9 mouse cellular contexts compared by ENCODE assay signal in the genomic region with DNA sequence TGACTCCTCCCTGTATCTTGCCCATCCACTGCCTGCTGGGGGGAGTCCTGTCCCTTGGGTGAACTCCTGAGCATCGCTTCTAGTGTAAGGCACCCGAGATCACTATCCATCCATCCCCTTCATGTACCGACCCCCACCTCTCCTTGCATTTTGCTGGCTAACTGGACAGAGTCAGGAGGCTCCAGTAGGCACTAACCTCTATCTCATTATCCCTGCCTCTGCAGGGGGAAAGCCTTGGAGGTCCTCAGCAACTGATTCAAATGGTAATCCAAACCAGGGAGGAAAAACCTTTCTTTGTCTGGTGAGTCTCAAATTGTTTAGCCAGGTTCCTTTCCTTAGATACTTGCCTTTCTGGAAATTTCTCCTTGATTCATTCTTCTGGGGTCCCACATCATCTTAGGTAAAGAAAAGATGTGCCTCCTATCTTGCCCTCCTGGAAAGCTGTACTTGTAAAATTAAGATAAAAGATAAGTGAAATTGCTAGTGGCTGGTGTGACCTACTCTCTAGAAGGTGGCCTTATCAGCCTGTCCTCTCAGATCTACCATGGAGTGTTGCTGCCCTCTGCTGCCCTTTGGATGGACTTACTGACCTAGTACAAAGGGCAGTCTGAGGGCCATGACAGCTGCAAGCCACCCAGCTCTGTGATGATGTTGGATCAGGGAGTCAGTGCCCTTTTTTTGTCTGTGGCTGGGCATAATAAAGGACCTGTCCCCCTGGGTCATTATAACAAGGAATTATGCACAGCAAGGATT. TPM values are rescaled to one million over a fixed set of nuclear protein-coding genes. Genes with fewer than 3 reads are reported as not detected.
A peak's percentile ranks its signal among the peaks of the same experiment; 100 is the strongest.
DNase-seq lines count a peak whose midpoint lies in the region; ATAC-seq and TF ChIP-seq lines count a peak whose summit lies in the region.
"Had no signal": no experiment of that assay in that cellular context is flagged by ENCODE, and none has a peak within 500 bp of the region (broad histone marks: within the 10 kb centered on the region; RNA-seq: fewer than 3 reads in every experiment).

No protein-coding gene starts in this region.

- DNase-seq in A20 (ENCODE audit: low read depth, low spot score) = peak; percentile 81
- DNase-seq in T-cell, adult 2 months (ENCODE audit: low spot score) = peak; percentile 71
- peak; percentile 86 to 88 for DNase-seq in cerebellum, postnatal 36 days
- peak; percentile 76 for DNase-seq in heart, adult 8-10 months (ENCODE audit: low spot score)
- DNase-seq in kidney, postnatal 36 days = peak; percentile 79 to 86
- peak; percentile 35 to 56 (median 46) for DNase-seq in liver, embryonic 14.5 days (ENCODE audit: low read depth in 3 of 3, low spot score in 3 of 3)
- peak; percentile 49 to 61 for DNase-seq in thymus, postnatal 10 days (ENCODE audit: low spot score in 2 of 2)

- 46% methylated on average over 3 of the region's 3 CpGs for WGBS in liver, embryonic 14.5 days (ENCODE audit: insufficient replicate concordance)

- no peaks in the 10 kb centered on the region for H3K36me3 ChIP-seq in liver, embryonic 14.5 days (replicated peaks; ENCODE audit: control insufficient read depth, insufficient read depth, low read depth)
- H3K36me3 ChIP-seq: heart, embryonic 15.5 days had no signal

- no peaks in the 10 kb centered on the region; a peak in 1 of 4 replicates for H3K4me1 ChIP-seq in liver, embryonic 14.5 days (replicated peaks; ENCODE audit: control insufficient read depth in 2 of 2, insufficient read depth in 2 of 2, low read length in 1 of 2)
- H3K4me1 ChIP-seq: heart, embryonic 15.5 days had no signal

- no peak for ATAC-seq in liver, embryonic 14.5 days (ENCODE audit: insufficient read depth)
- peak; percentile 80; the same call in 1 of the 2 replicates for ATAC-seq in neutrophil, adult 5-6 weeks (ENCODE audit: extremely low read depth, insufficient number of reproducible peaks, low FRiP score, poor library complexity, severe bottlenecking)

- no peak overlapping the region for H3K27ac ChIP-seq in liver, embryonic 14.5 days
- H3K27ac ChIP-seq: heart, embryonic 15.5 days had no signal

- no peak overlapping the region for H3K9ac ChIP-seq in liver, embryonic 14.5 days (replicated peaks)
- H3K9ac ChIP-seq: heart, embryonic 15.5 days had no signal

- TF ChIP-seq EP300 in liver, embryonic 14.5 days (IDR thresholded peaks at IDR 0.05; ENCODE audit: low read depth) = no peak

- no peak overlapping the region for H3K4me2 ChIP-seq in liver, embryonic 14.5 days (ENCODE audit: low read depth)
- H3K4me2 ChIP-seq: heart, embryonic 15.5 days had no signal

- TF ChIP-seq CTCF in liver, embryonic 14.5 days (IDR thresholded peaks at IDR 0.05; ENCODE audit: low read depth) = peak; percentile 75

- H3K4me3 ChIP-seq in liver, embryonic 14.5 days (ENCODE audit: insufficient read depth in 1 of 2, low read depth in 2 of 2, low read length in 2 of 2) = no peak overlapping the region
- H3K4me3 ChIP-seq: heart, embryonic 15.5 days had no signal

- H3K27me3 ChIP-seq in liver, embryonic 14.5 days (ENCODE audit: control insufficient read depth, insufficient read depth, low read length) = no peaks in the 10 kb centered on the region

- no peaks in the 10 kb centered on the region for H3K9me3 ChIP-seq in liver, embryonic 14.5 days (ENCODE audit: control insufficient read depth, low read length)
- H3K9me3 ChIP-seq: heart, embryonic 15.5 days had no signal

RNA-seq across cellular contexts. Expression of a gene that starts 7.3 kb away (rescaled TPM):
- total RNA-seq in heart, adult 8-10 months (2022) = 1 to 10 TPM in 1 of 4 experiments, under 1 TPM in 1, not detected in 2; 0.56 to 1.4 TPM
- not detected in 2 replicates for polyA plus RNA-seq in liver, embryonic 14.5 days (2012; rRNA removed)
- polyA plus RNA-seq in liver, embryonic 14.5 days (2014; fragmentation: Nextera tagmentation; extraction: Ambion mirVana) = not detected in 2 replicates
- total RNA-seq in neutrophil, adult 5-6 weeks (2017) = not detected in 2 replicates
- polyA plus RNA-seq: heart, embryonic 15.5 days had no signal

RNA-seq across cellular contexts. Expression of a gene that starts 10.3 kb away (rescaled TPM):
- not detected for total RNA-seq in heart, adult 8-10 months (2022)
- polyA plus RNA-seq in liver, embryonic 14.5 days (2012; rRNA removed) = not detected in 2 replicates
- not detected in 2 replicates for polyA plus RNA-seq in liver, embryonic 14.5 days (2014; fragmentation: Nextera tagmentation; extraction: Ambion mirVana)
- not detected in 2 replicates for total RNA-seq in neutrophil, adult 5-6 weeks (2017)
- polyA plus RNA-seq: heart, embryonic 15.5 days had no signal

RNA-seq across cellular contexts. Expression of a gene that starts 46.8 kb away (rescaled TPM):
- 10 to 100 TPM; 10.1 to 17.7 (median 14.0) TPM for total RNA-seq in heart, adult 8-10 months (2022)
- polyA plus RNA-seq in liver, embryonic 14.5 days (2012; rRNA removed) = 0.56 and 0.85 TPM in 2 replicates
- polyA plus RNA-seq in liver, embryonic 14.5 days (2014; fragmentation: Nextera tagmentation; extraction: Ambion mirVana) = 1.1 and 1.4 TPM in 2 replicates
- 0.12 TPM in 1 of 2 replicates, not detected in the other for total RNA-seq in neutrophil, adult 5-6 weeks (2017)
